Mouse (Mus musculus): ENCODE measurements at regions not wholly inside any gene's neighbourhood (a gene's known extent, or its start where the extent isn't known, plus 50 kb on each side); places are given as distances from the start of the nearest gene placed in this dataset.
A peak's percentile ranks its signal among the peaks of the same experiment; 100 is the strongest.
"Not testable (repeated sequence)": the region's sequence is repeated elsewhere in the genome, so short reads cannot be mapped to it uniquely, and the experiment has no call there.

DNA sequence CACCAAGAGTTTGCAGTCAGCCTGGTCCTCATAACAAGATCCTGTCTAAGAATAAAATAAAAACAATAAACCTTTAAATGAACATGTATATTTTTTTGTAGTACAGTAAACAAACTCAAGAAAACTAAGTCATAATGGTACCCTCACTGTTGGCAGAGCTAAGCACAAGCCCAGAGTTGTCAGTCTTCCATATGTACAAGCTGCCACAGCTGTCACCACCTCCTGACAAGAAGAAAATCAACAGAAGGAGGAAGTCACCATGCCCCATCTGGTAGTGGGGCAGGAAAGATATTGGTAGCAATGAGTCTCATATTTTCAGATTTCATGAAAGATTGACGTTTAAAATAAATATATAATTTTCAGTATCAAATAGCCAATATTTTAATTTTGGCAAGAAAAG lies 916.1 kb upstream of the Gm8797 start:
- Histone ChIP-seq H3K9ac (no peak overlapping the region), H3K9me3 (no peaks in the 10 kb centered on the region), H3K4me1 (no peaks in the 10 kb centered on the region), H3K36me3 (replicated peaks) (no peaks in the 10 kb centered on the region), H3K4me2 (no peak overlapping the region), H3K27me3 (no peaks in the 10 kb centered on the region), H3K4me3 (replicated peaks) (no peak overlapping the region), H3K27ac (no peak overlapping the region)
- WGBS = 87% methylated on average over 1 of the region's 1 CpGs
- no peak for ATAC-seq (ENCODE audit: low FRiP score)

DNA sequence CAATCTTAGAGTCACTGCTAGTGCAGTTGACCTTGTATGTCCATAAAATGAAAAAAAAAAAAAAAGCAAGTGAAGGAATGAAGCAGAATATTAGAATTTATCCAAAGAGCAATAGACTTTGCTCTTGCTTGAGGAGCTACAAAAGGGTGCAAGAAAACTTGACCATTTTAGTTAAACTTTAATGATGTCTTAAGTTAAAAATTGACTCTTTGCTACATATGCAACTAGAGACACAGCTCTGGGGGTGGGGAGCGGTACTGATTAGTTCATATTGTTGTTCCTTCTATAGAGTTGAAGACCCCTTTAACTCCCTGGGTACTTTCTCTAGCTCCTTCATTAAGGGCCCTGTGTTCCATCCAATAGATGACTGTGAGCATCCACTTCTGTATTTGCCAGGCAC lies 915.0 kb upstream of the Gm8797 start:
- H3K27ac ChIP-seq = no peak overlapping the region
- WGBS = 96% methylated on average over 1 of the region's 1 CpGs
- no peak for ATAC-seq (ENCODE audit: low FRiP score)

DNA sequence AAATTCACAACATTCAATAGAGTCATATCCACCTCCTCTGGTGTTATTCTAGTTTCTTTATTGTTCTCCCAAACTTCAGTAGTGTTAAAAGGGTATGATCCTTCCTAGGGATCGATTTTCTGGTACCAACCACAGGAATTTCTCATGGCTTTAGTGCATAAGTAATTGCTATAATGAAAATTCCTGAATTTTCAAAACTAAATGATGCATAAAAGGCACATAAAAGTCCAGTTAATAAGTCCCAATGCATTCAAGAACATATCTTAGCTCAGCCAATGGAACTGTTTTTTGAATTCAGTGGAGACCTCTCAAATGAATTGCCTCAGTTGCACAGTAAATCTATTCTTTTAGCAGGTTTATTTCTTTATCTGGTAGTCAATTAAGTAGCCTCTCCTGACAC lies 913.7 kb upstream of the Gm8797 start:
- WGBS = 66% methylated on average over 1 of the region's 1 CpGs
- ATAC-seq (ENCODE audit: low FRiP score) = no peak
- no peaks in the 10 kb centered on the region for H3K4me1 ChIP-seq

More for the DNA sequence above, 915.0 kb upstream of the Gm8797 start:
- H3K9ac ChIP-seq = no peak overlapping the region
- H3K4me2 ChIP-seq = no peak overlapping the region
- H3K4me1 ChIP-seq = no peaks in the 10 kb centered on the region
- no peaks in the 10 kb centered on the region for H3K9me3 ChIP-seq
- no peaks in the 10 kb centered on the region for H3K27me3 ChIP-seq
- no peak overlapping the region for H3K4me3 ChIP-seq (replicated peaks)
- H3K36me3 ChIP-seq (replicated peaks) = no peaks in the 10 kb centered on the region

DNA sequence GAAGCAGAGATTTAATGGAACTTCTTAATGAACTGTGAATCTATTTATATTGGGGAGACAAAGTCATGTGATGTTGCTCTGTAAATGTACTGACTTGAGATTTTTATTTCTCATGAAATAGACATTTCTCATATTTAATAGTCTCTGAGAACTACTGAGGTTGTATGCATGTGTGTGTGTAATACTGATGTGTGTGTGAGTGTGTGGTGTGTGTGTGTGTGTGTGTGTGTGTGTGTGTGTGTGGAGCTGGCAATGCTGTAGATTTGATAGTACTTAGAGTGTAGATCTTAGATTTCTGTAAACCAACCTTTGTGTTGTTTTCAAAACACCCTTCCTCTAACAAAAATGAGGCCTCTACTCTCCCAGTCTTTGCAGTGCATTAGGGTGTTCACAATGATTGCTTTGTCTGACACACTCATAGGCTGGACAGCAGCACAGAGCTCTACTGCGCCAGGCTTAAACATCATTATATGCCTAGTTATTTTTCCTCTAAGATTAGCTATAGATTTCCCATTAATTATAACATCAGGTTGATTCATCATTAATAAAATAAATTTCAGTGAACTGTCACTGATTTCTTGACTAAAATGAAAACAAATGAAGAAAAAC lies 895.5 kb upstream of the Gm8797 start:
- H3K4me1 ChIP-seq = no peaks in the 10 kb centered on the region
- H3K9ac ChIP-seq = no peak overlapping the region
- peak; percentile 88 for ATAC-seq (ENCODE audit: low FRiP score)
- no peaks in the 10 kb centered on the region for H3K27me3 ChIP-seq
- no peak overlapping the region for H3K4me2 ChIP-seq
- H3K4me3 ChIP-seq (replicated peaks) = no peak overlapping the region
- no peaks in the 10 kb centered on the region for H3K9me3 ChIP-seq
- 32% methylated on average over 1 of the region's 1 CpGs for WGBS
- H3K27ac ChIP-seq = no peak overlapping the region
- no peaks in the 10 kb centered on the region for H3K36me3 ChIP-seq (replicated peaks)

More for the DNA sequence above, 913.7 kb upstream of the Gm8797 start:
- Histone ChIP-seq H3K27me3 (no peaks in the 10 kb centered on the region), H3K9me3 (no peaks in the 10 kb centered on the region), H3K27ac (no peak overlapping the region), H3K4me3 (replicated peaks) (no peak overlapping the region), H3K9ac (no peak overlapping the region), H3K36me3 (replicated peaks) (no peaks in the 10 kb centered on the region), H3K4me2 (no peak overlapping the region)

DNA sequence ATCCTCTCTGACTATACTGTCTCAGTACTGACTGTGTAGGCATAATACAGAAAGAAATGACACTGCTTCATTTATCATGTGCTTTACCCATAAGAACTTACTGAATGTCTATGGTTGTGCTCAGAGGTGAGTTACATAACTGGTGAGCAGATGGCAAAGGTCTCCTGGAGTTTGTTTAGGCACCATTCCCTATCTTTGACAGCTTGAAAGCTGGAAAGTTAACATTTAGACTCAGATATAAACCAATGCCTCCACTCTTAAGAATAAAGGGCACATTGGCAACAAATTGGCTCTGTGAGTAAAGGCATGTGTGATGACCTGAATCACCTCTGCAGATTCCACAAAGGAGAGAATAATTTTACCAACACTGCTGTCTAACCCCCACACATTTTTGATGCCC lies 894.0 kb upstream of the Gm8797 start:
- Histone ChIP-seq H3K27ac (no peak overlapping the region), H3K4me3 (replicated peaks) (no peak overlapping the region), H3K4me2 (no peak overlapping the region), H3K9ac (no peak overlapping the region), H3K9me3 (no peaks in the 10 kb centered on the region), H3K4me1 (no peaks in the 10 kb centered on the region), H3K27me3 (no peaks in the 10 kb centered on the region), H3K36me3 (replicated peaks) (no peaks in the 10 kb centered on the region)
- ATAC-seq (ENCODE audit: low FRiP score) = no peak

DNA sequence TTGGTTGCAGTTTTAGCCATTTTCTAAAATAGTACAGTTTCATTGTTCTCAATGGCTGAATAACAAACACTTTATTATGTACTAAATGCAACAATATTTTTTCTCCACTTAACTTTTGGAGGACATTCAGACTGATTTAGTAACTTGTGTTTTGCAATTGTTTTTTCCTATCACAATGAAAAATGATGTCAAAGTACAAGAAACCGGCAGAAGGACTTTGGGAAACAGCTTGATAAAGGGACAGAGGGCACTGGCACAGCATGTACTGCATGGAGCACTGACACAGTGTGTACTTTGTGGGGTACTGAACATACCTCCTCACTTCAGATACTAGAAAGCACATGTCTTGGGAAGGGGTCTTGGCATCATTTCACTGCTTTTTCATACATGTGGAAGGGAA lies 884.4 kb upstream of the Gm8797 start:
- ATAC-seq (ENCODE audit: low FRiP score) = no peak
- WGBS = 90% methylated on average over 1 of the region's 1 CpGs

DNA sequence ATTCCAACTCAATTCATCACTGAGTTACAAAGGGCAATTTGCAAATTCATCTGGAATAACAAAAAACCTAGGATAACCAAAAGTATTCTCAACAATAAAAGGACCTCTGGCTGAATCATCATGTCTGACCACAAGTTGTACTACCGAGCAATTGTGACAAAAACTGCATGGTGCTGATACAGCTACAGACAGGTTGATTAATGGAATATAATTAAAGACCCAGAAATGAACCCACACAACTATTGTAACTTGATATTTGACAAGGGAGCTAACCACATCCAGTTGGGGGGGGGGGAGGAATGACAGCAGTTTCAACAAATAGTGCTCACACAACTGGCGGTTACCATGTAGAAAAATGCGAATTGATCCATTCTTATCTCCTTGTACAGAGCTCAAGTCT lies 864.7 kb upstream of the Gm8797 start:
- no peak for ATAC-seq (ENCODE audit: low FRiP score)
- WGBS = 90% methylated on average over 3 of the region's 3 CpGs
- Histone ChIP-seq H3K9ac (no peak overlapping the region), H3K4me1 (no peaks in the 10 kb centered on the region), H3K27ac (no peak overlapping the region), H3K27me3 (no peaks in the 10 kb centered on the region), H3K4me3 (replicated peaks) (no peak overlapping the region), H3K36me3 (replicated peaks) (no peaks in the 10 kb centered on the region), H3K4me2 (no peak overlapping the region), H3K9me3 (no peaks in the 10 kb centered on the region)

More for the DNA sequence above, 884.4 kb upstream of the Gm8797 start:
- no peaks in the 10 kb centered on the region for H3K36me3 ChIP-seq (replicated peaks)
- no peak overlapping the region for H3K27ac ChIP-seq
- no peak overlapping the region for H3K9ac ChIP-seq
- no peaks in the 10 kb centered on the region for H3K27me3 ChIP-seq
- no peak overlapping the region for H3K4me2 ChIP-seq
- no peaks in the 10 kb centered on the region for H3K9me3 ChIP-seq
- no peaks in the 10 kb centered on the region for H3K4me1 ChIP-seq
- no peak overlapping the region for H3K4me3 ChIP-seq (replicated peaks)

DNA sequence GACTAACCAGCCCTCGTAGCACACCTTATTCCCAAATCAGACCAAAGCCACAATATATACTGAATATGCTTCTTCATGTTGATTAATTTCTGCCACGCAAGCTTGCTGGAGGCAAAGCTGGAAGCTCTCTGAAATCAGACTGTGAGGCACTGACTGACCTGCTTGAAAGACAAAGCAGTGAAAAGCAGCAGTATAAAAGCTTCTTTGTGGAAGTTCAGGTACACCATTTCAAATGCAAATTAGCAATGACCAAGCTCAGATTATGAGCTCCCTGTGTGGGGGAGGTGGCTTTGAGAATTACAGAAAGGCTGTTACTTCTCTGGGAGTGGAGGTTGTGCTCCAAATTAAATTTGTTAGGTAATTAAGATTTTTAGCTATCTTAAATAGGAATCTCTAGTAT lies 857.5 kb upstream of the Gm8797 start:
- H3K36me3 ChIP-seq (replicated peaks) = no peaks in the 10 kb centered on the region
- H3K9me3 ChIP-seq = peaks cover 4% of the 10 kb centered on the region; the same call in 1 of the 2 replicates
- H3K4me1 ChIP-seq = no peaks in the 10 kb centered on the region
- H3K4me3 ChIP-seq (replicated peaks) = no peak overlapping the region
- H3K27ac ChIP-seq = no peak overlapping the region
- H3K4me2 ChIP-seq = no peak overlapping the region
- WGBS = 69% methylated on average over 2 of the region's 2 CpGs
- H3K9ac ChIP-seq = no peak overlapping the region
- no peak for ATAC-seq (ENCODE audit: low FRiP score)
- no peaks in the 10 kb centered on the region for H3K27me3 ChIP-seq

DNA sequence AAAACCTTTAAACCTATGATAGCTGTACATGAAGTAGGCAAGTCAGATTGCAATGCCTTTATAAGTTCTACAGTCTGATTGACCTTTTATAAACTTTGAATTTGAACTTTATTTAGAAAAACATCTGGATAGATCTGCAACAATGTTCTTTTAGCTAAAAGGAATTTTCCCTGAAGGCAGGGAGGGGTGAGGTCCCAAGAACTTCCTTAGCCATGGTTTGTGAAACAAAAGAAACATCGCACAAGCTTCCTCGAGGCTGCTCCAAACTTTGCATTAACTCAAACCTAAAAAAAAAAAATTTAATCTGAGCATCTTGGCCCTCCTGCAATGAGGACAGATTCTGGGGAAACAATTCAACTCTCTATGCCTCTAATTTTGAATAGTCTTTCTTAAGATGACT lies 854.8 kb upstream of the Gm8797 start:
- Histone ChIP-seq H3K27ac (no peak overlapping the region), H3K4me1 (no peaks in the 10 kb centered on the region), H3K4me2 (no peak overlapping the region), H3K36me3 (replicated peaks) (no peaks in the 10 kb centered on the region), H3K27me3 (no peaks in the 10 kb centered on the region), H3K9ac (no peak overlapping the region), H3K9me3 (peaks cover 4% of the 10 kb centered on the region; the same call in 1 of the 2 replicates), H3K4me3 (replicated peaks) (no peak overlapping the region)
- no peak for ATAC-seq (ENCODE audit: low FRiP score)
- 75% methylated on average over 2 of the region's 2 CpGs for WGBS

DNA sequence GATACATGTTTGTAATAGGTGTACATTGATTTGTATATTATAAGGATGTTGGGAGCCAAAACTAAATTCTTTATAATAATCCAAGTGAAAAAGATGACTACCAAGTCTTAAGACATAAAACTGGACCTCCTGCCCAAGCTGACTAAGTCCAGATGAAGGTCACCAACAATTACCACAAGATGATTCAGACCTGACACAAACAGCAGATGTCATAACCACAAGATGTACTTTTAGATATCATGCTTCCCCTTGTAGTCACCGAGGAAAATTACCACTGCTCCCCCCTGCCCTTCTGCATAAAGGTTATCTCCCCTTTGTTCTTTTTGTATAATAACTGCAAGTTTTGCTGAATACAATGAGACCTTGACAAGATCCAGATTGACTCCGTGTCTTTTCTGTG lies 843.0 kb upstream of the Gm8797 start:
- not testable (repeated sequence) for ATAC-seq (ENCODE audit: low FRiP score); H3K36me3 ChIP-seq (replicated peaks); H3K27me3 ChIP-seq; H3K9me3 ChIP-seq; H3K4me1 ChIP-seq; H3K4me3 ChIP-seq (replicated peaks); H3K4me2 ChIP-seq; H3K9ac ChIP-seq; H3K27ac ChIP-seq
- 84% methylated on average over 2 of the region's 2 CpGs for WGBS

DNA sequence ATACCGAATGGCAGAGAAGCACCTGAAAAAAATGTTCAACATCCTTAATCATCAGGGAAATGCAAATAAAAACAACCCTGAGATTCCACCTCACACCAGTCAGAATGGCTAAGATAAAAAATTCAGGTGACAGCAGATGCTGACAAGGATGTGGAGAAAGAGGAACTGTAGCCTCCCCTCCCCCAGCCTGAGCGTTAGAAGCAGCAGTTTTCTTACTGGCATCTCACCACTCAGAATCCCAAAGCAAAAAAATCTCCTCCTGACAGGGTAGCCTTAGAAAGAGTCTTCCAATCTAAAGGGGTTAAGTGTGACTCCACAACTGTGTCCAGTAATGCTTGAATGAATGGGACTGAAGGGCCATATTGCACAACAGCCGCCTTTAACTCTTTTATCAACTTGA lies 819.9 kb upstream of the Gm8797 start:
- not testable (repeated sequence) for H3K27me3 ChIP-seq; H3K4me3 ChIP-seq (replicated peaks); H3K27ac ChIP-seq; H3K4me2 ChIP-seq; H3K9ac ChIP-seq; H3K4me1 ChIP-seq; ATAC-seq (ENCODE audit: low FRiP score); H3K36me3 ChIP-seq (replicated peaks); H3K9me3 ChIP-seq
- WGBS = 96% methylated on average over 3 of the region's 3 CpGs

DNA sequence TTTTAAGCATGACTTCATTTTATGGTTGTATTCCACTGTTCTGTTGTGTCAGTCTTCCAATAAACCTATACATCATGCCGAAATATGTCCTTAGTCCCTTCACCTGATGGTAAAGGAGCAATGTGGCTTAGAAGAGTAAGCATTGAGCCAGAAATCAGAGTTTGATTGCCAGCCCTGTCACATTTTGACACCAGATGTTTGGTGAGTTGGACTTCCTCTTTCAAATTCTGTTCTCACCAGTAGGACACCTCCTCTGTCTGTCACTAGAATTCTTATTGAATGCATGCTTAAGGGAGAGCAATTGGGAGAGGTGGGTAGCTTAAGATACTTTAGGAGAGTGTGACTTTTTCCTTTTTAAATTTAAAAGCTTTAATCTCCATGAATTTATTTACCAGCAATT lies 779.1 kb upstream of the Gm8797 start:
- H3K9ac ChIP-seq = no peak overlapping the region
- no peak for ATAC-seq (ENCODE audit: low FRiP score)
- H3K9me3 ChIP-seq = no peaks in the 10 kb centered on the region
- peaks cover 3% of the 10 kb centered on the region for H3K4me1 ChIP-seq
- no peak overlapping the region for H3K27ac ChIP-seq
- no peak overlapping the region for H3K4me3 ChIP-seq (replicated peaks)
- H3K36me3 ChIP-seq (replicated peaks) = no peaks in the 10 kb centered on the region
- 85% methylated on average over 1 of the region's 1 CpGs for WGBS
- H3K4me2 ChIP-seq = no peak overlapping the region
- no peaks in the 10 kb centered on the region for H3K27me3 ChIP-seq

DNA sequence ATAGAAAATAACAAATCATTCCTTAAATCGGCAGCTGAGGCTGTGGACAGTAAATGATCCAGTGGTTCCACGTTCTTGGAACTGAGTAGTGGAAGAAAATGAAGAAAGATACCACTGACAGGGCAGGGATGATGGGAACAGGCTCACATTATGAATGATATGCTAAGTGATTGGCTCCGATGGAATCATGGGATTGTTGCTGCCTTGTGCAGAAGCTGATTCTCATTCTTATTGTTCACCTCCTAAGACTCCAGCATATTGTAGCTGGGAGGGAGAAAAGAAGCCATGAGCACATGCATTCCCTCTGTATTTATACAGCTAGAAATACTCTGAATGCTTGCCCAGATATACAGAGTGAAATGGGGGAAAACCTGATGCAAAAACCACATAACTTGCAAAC lies 777.3 kb upstream of the Gm8797 start:
- Histone ChIP-seq H3K4me1 (peaks cover 3% of the 10 kb centered on the region), H3K9ac (no peak overlapping the region), H3K4me2 (no peak overlapping the region), H3K27ac (no peak overlapping the region), H3K9me3 (no peaks in the 10 kb centered on the region), H3K27me3 (no peaks in the 10 kb centered on the region), H3K36me3 (replicated peaks) (no peaks in the 10 kb centered on the region), H3K4me3 (replicated peaks) (no peak overlapping the region)
- ATAC-seq (ENCODE audit: low FRiP score) = peak; percentile 22; the same call in 1 of the 2 replicates
- WGBS = 71% methylated on average over 3 of the region's 3 CpGs
